8 mouse cellular contexts compared by ENCODE assay signal in the genomic region with DNA sequence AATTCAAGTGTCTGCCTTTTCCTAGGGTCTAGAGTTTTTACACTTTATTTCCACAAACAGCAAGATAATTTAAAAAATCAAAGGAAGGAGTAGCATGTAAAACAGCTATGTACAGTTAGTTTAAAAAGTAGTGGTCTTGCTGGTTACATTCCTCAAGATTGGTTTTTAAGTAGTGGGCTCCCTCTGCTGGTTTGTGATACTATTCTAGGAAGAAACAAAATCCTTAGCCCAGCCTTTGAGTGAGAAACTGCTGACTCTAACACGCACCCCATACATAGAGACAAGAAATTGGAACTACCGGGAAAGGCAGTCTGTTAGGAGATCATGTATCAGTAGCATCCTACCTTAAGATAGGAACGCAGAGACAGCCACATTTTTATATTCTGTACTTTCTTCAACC.
DNase-seq lines count a peak whose midpoint lies in the region; ATAC-seq and TF ChIP-seq lines count a peak whose summit lies in the region.

No protein-coding gene starts in this region.

- H3K4me1 ChIP-seq in heart, postnatal 0 days (ENCODE audit: control insufficient read depth, insufficient read depth): no peaks in the 10 kb centered on the region

- intact Hi-C loops in heart, postnatal 36 days (cut with DNase I): loop anchor here (1.0 to 5.0 kb wide), 2 partner anchors 71 to 1251 kb away; no protein-coding TSS in a partner anchor
- intact Hi-C loops in gastrocnemius, postnatal 14 days (cut with DNase I; ENCODE audit: low total_unique reads): no loop called here

- no peak for TF ChIP-seq EP300 in heart, postnatal 0 days (IDR thresholded peaks at IDR 0.05; ENCODE audit: low read depth)

- no peaks in the 10 kb centered on the region for H3K27me3 ChIP-seq in heart, postnatal 0 days (ENCODE audit: control insufficient read depth, insufficient read depth, low read length)

- no peak for ATAC-seq in heart, postnatal 0 days (ENCODE audit: insufficient read depth, low read depth)

- no peak overlapping the region for H3K27ac ChIP-seq in heart, postnatal 0 days (ENCODE audit: low read depth)

- H3K9ac ChIP-seq in heart, postnatal 0 days (replicated peaks; ENCODE audit: low read depth, low read length): no peak overlapping the region

- 64% methylated on average over 3 of the region's 3 CpGs for WGBS in heart, postnatal 0 days

- H3K4me3 ChIP-seq in heart, postnatal 0 days (ENCODE audit: low read depth, low read length): no peak overlapping the region

- no peaks in the 10 kb centered on the region for H3K9me3 ChIP-seq in heart, postnatal 0 days (replicated peaks; ENCODE audit: control insufficient read depth, low read length)

- peaks cover 13% of the 10 kb centered on the region for H3K36me3 ChIP-seq in heart, postnatal 0 days (replicated peaks; ENCODE audit: control insufficient read depth, insufficient read depth, low read length)

- H3K4me2 ChIP-seq in heart, postnatal 0 days (ENCODE audit: low read depth, low read length): no peak overlapping the region

- peak; percentile 30; the same call in 1 of the 2 replicates for TF ChIP-seq CTCF in heart, postnatal 0 days (IDR thresholded peaks at IDR 0.05; ENCODE audit: low read depth)

- DNase-seq in heart, postnatal 0 days (ENCODE audit: low spot score): peak; percentile 36
- no peak for DNase-seq in heart, postnatal 36 days
- peak; percentile 18 for DNase-seq in ovary, postnatal 14 days (ENCODE audit: low spot score)
- DNase-seq in ovary, adult 18-20 months (ENCODE audit: low spot score): no peak
- DNase-seq in embryo, embryonic 11.5 days (ENCODE audit: low read depth, low spot score): peak; percentile 20
- DNase-seq in retina, postnatal 1 day: peak; percentile 50
- no peak for DNase-seq in spleen, postnatal 14 days (ENCODE audit: low spot score in 2 of 2)
- no peak for DNase-seq in gastrocnemius, postnatal 14 days

Comparison
In these comparisons a context has a peak if more than half of its experiments do, and no peak if none do; other contexts are left out.
1. DNase-seq: peak in heart, postnatal 0 days (single experiment), ovary, postnatal 14 days (single experiment), embryo, embryonic 11.5 days (single experiment) and retina, postnatal 1 day (single experiment); none in heart, postnatal 36 days (0 of 2), ovary, adult 18-20 months (single experiment), spleen, postnatal 14 days (0 of 2) and gastrocnemius, postnatal 14 days (single experiment).